ENCODE assay signal across 16 mouse cellular contexts in the genomic region with DNA sequence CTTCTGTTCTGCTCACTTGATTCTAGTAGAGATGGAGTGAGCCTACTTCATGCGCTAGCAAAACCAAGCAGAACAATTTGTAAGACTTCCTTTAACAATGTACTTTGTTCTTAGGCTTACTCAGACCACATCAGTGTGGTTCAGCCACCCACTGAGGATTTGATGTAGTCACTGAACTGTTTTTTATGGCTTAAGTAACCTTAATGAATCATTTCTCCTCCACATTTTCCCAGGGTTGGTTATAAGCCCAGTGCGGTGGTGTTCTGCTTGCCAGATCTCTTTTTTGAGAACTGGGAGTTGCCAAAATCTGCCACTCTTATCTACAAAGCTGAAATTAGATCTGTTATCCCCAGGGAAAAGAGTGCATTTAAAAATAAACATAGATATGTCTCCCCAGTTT. TPM values are rescaled to one million over a fixed set of nuclear protein-coding genes. Genes with fewer than 3 reads are reported as not detected.
DNase-seq lines count a peak whose midpoint lies in the region; ATAC-seq and TF ChIP-seq lines count a peak whose summit lies in the region.
"Had no signal": no experiment of that assay in that cellular context is flagged by ENCODE, and none has a peak within 500 bp of the region (broad histone marks: within the 10 kb centered on the region; RNA-seq: fewer than 3 reads in every experiment).

No protein-coding gene starts in this region.

- H3K4me3 ChIP-seq in kidney, postnatal 0 days (replicated peaks; ENCODE audit: low read depth, low read length), result no peak overlapping the region
- no peak overlapping the region for H3K4me3 ChIP-seq in liver, embryonic 11.5 days (ENCODE audit: low read depth, low read length)
- H3K4me3 ChIP-seq: hindbrain, embryonic 15.5 days; midbrain, embryonic 13.5 days; neural tube, embryonic 13.5 days had no signal

- TF ChIP-seq CTCF in kidney, postnatal 0 days (IDR thresholded peaks at IDR 0.05; ENCODE audit: low read depth), result no peak

- 60% methylated on average over 2 of the region's 2 CpGs for WGBS in kidney, postnatal 0 days
- WGBS in liver, embryonic 11.5 days, result 92% methylated on average over 2 of the region's 2 CpGs

- no peaks in the 10 kb centered on the region for H3K9me3 ChIP-seq in kidney, postnatal 0 days (replicated peaks; ENCODE audit: low read length)
- H3K9me3 ChIP-seq in liver, embryonic 11.5 days (ENCODE audit: control insufficient read depth, low read length), result no peaks in the 10 kb centered on the region
- H3K9me3 ChIP-seq: hindbrain, embryonic 15.5 days; midbrain, embryonic 13.5 days; neural tube, embryonic 13.5 days had no signal

- no peak overlapping the region for H3K27ac ChIP-seq in kidney, postnatal 0 days
- H3K27ac ChIP-seq in liver, embryonic 11.5 days (ENCODE audit: low read depth, low read length), result no peak overlapping the region
- H3K27ac ChIP-seq: hindbrain, embryonic 15.5 days; midbrain, embryonic 13.5 days; neural tube, embryonic 13.5 days had no signal

- H3K9ac ChIP-seq in kidney, postnatal 0 days (ENCODE audit: low read depth, low read length), result no peak overlapping the region
- H3K9ac ChIP-seq in liver, embryonic 11.5 days (ENCODE audit: low read depth, low read length), result no peak overlapping the region
- H3K9ac ChIP-seq: hindbrain, embryonic 15.5 days; midbrain, embryonic 13.5 days; neural tube, embryonic 13.5 days had no signal

- H3K4me2 ChIP-seq in kidney, postnatal 0 days (ENCODE audit: low read length), result no peak overlapping the region
- H3K4me2 ChIP-seq in liver, embryonic 11.5 days, result no peak overlapping the region
- H3K4me2 ChIP-seq: hindbrain, embryonic 15.5 days; midbrain, embryonic 13.5 days; neural tube, embryonic 13.5 days had no signal

- peaks cover 49% of the 10 kb centered on the region for H3K36me3 ChIP-seq in kidney, postnatal 0 days (ENCODE audit: insufficient read depth, low read length)
- peaks cover 28% of the 10 kb centered on the region for H3K36me3 ChIP-seq in liver, embryonic 11.5 days (ENCODE audit: control insufficient read depth, insufficient read depth, low read length)

- H3K27me3 ChIP-seq in kidney, postnatal 0 days (ENCODE audit: insufficient read depth, low read length), result no peaks in the 10 kb centered on the region
- no peaks in the 10 kb centered on the region for H3K27me3 ChIP-seq in liver, embryonic 11.5 days (replicated peaks; ENCODE audit: control insufficient read depth, insufficient read depth, low read length)
- H3K27me3 ChIP-seq: hindbrain, embryonic 15.5 days; midbrain, embryonic 13.5 days; neural tube, embryonic 13.5 days had no signal

- DNase-seq in adrenal gland, adult 8-10 months, result peak; percentile 45
- DNase-seq in adrenal gland, postnatal 4 days (ENCODE audit: low spot score in 2 of 2), result no peak
- peak; percentile 53 for DNase-seq in kidney, postnatal 0 days (ENCODE audit: low spot score)
- DNase-seq in kidney, adult 18-20 months, result no peak
- peak; percentile 5 for DNase-seq in 3134 (ENCODE audit: extremely low read depth, insufficient read length, low spot score)
- DNase-seq in brain, adult 2 months (ENCODE audit: low read depth, low spot score), result peak; percentile 86
- no peak for DNase-seq in urinary bladder, postnatal 4 days (ENCODE audit: low spot score in 2 of 2)
- DNase-seq in liver, embryonic 11.5 days (ENCODE audit: low spot score), result no peak
- DNase-seq: cerebellum, postnatal 25 days; kidney, postnatal 14 days had no signal

- no peak for ATAC-seq in kidney, postnatal 0 days (replicated peaks; ENCODE audit: low FRiP score, low read depth)
- ATAC-seq in liver, embryonic 11.5 days (replicated peaks; ENCODE audit: low FRiP score), result no peak
- ATAC-seq: lung, postnatal 0 days; midbrain, embryonic 13.5 days had no signal

- no peaks in the 10 kb centered on the region for H3K4me1 ChIP-seq in kidney, postnatal 0 days (replicated peaks; ENCODE audit: insufficient read depth, low read length)
- H3K4me1 ChIP-seq in liver, embryonic 11.5 days (replicated peaks; ENCODE audit: control insufficient read depth, insufficient read depth, low read length), result no peaks in the 10 kb centered on the region
- H3K4me1 ChIP-seq: hindbrain, embryonic 15.5 days; midbrain, embryonic 13.5 days; neural tube, embryonic 13.5 days had no signal

RNA-seq across cellular contexts. Expression of a gene that starts 28.9 kb away (rescaled TPM):
- 10 to 100 TPM; 39.2 to 45.7 (median 42.8) TPM for total RNA-seq in adrenal gland, adult 8-10 months (2022)
- 10 to 100 TPM; 82.3 to 93.3 TPM for total RNA-seq in adrenal gland, postnatal 4 days (2021)
- polyA plus RNA-seq in kidney, postnatal 0 days (2015; fragmentation: Nextera tagmentation; extraction: Ambion mirVana), result 133 and 143 TPM in 2 replicates
- 107 and 116 TPM in 2 replicates for polyA plus RNA-seq in liver, embryonic 11.5 days (2014; fragmentation: Nextera tagmentation; extraction: Ambion mirVana)

RNA-seq across cellular contexts. Expression of a gene that starts 44.9 kb away (rescaled TPM):
- total RNA-seq in adrenal gland, adult 8-10 months (2022), result 10 to 100 TPM; 43.3 to 74.0 (median 65.5) TPM
- total RNA-seq in adrenal gland, postnatal 4 days (2021), result 10 to 100 TPM; 20.2 to 22.8 TPM
- polyA plus RNA-seq in kidney, postnatal 0 days (2015; fragmentation: Nextera tagmentation; extraction: Ambion mirVana), result 3.3 and 3.4 TPM in 2 replicates
- polyA plus RNA-seq in liver, embryonic 11.5 days (2014; fragmentation: Nextera tagmentation; extraction: Ambion mirVana), result 1.9 TPM in 2 replicates

RNA-seq across cellular contexts. Expression of a gene that starts 51.6 kb away (rescaled TPM):
- total RNA-seq in adrenal gland, adult 8-10 months (2022), result under 1 TPM; 0.34 to 0.66 (median 0.60) TPM
- 1 to 10 TPM; 1.2 to 1.5 TPM for total RNA-seq in adrenal gland, postnatal 4 days (2021)
- polyA plus RNA-seq in kidney, postnatal 0 days (2015; fragmentation: Nextera tagmentation; extraction: Ambion mirVana), result 22.6 and 25.5 TPM in 2 replicates
- not detected in 2 replicates for polyA plus RNA-seq in liver, embryonic 11.5 days (2014; fragmentation: Nextera tagmentation; extraction: Ambion mirVana)
- total RNA-seq: gastrocnemius, adult 18-20 months had no signal
- polyA plus RNA-seq: C2C12; hindbrain, embryonic 15.5 days; midbrain, embryonic 13.5 days had no signal

Comparison
In these comparisons a context has a peak if more than half of its experiments do, and no peak if none do; other contexts are left out.
1. DNase-seq: peak in adrenal gland, adult 8-10 months (single experiment), kidney, postnatal 0 days (single experiment), 3134 (single experiment) and brain, adult 2 months (single experiment); none in adrenal gland, postnatal 4 days (0 of 2), kidney, adult 18-20 months (single experiment), urinary bladder, postnatal 4 days (0 of 2) and liver, embryonic 11.5 days (single experiment).